Comparison of ENCODE assay signal across 10 mouse cellular contexts in the genomic region with DNA sequence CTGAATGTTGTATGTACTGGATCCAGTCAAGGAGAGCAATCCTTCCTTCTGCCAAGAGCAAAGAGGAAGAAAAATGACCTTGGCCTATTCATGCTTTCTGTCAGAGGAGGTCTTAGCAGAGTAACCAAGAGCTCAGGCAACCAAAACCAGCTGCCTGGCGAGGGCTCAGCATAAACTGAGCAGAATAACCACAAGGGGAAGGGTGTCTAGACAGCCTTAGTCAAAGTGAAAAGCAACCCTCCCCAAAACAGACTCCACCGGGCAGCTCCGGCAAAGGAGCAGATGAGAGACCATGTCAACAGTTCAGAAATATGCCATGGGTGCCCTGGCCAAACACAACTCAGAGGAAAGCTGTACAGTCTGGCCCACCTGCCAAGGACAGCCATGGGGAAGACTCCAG. TPM values are rescaled to one million over a fixed set of nuclear protein-coding genes. Genes with fewer than 3 reads are reported as not detected.
DNase-seq lines count a peak whose midpoint lies in the region; ATAC-seq lines count a peak whose summit lies in the region.
"Had no signal": no experiment of that assay in that cellular context is flagged by ENCODE, and none has a peak within 500 bp of the region (broad histone marks: within the 10 kb centered on the region; RNA-seq: fewer than 3 reads in every experiment).

No protein-coding gene starts in this region.

- no peaks in the 10 kb centered on the region for H3K9me3 ChIP-seq in heart, embryonic 16.5 days (replicated peaks; ENCODE audit: control insufficient read depth, low read length)
- H3K9me3 ChIP-seq in midbrain, embryonic 13.5 days: no peaks in the 10 kb centered on the region

- H3K27me3 ChIP-seq in heart, embryonic 16.5 days (ENCODE audit: control insufficient read depth, insufficient read depth, low read length): no peaks in the 10 kb centered on the region
- H3K27me3 ChIP-seq in midbrain, embryonic 13.5 days: no peaks in the 10 kb centered on the region

- H3K4me3 ChIP-seq in heart, embryonic 16.5 days (ENCODE audit: low read length): no peak overlapping the region
- no peak overlapping the region for H3K4me3 ChIP-seq in midbrain, embryonic 13.5 days (replicated peaks)

- H3K4me2 ChIP-seq in heart, embryonic 16.5 days (ENCODE audit: low read depth, low read length): no peak overlapping the region
- H3K4me2 ChIP-seq in midbrain, embryonic 13.5 days (replicated peaks): no peak overlapping the region
- H3K4me2 ChIP-seq: midbrain, embryonic 11.5 days had no signal

- ATAC-seq in heart, embryonic 16.5 days (replicated peaks; ENCODE audit: extremely low read depth, insufficient read depth, low FRiP score): no peak
- ATAC-seq in midbrain, embryonic 13.5 days: no peak

- H3K9ac ChIP-seq in heart, embryonic 16.5 days (ENCODE audit: low read length): no peak overlapping the region
- H3K9ac ChIP-seq in midbrain, embryonic 13.5 days (replicated peaks): no peak overlapping the region

- peaks cover 57% of the 10 kb centered on the region for H3K4me1 ChIP-seq in heart, embryonic 16.5 days (ENCODE audit: control insufficient read depth, insufficient read depth, low read length)
- H3K4me1 ChIP-seq in midbrain, embryonic 13.5 days (replicated peaks): peaks cover 49% of the 10 kb centered on the region

- H3K36me3 ChIP-seq in heart, embryonic 16.5 days (ENCODE audit: control insufficient read depth, insufficient read depth): no peaks in the 10 kb centered on the region
- H3K36me3 ChIP-seq in midbrain, embryonic 13.5 days: no peaks in the 10 kb centered on the region

- 41% methylated on average over 3 of the region's 3 CpGs for WGBS in heart, embryonic 16.5 days
- 90% methylated on average over 3 of the region's 3 CpGs for WGBS in midbrain, embryonic 13.5 days

- peak overlapping the region; percentile 20; the same call in 1 of the 2 replicates for H3K27ac ChIP-seq in heart, embryonic 16.5 days (ENCODE audit: low read length)
- H3K27ac ChIP-seq in midbrain, embryonic 13.5 days: no peak overlapping the region

- no peak for DNase-seq in heart, postnatal 14 days
- DNase-seq in CD4-positive helper T cell, adult 2 months (ENCODE audit: low read depth, low spot score): peak; percentile 69
- peak; percentile 40 for DNase-seq in T-cell, adult 2 months (ENCODE audit: low spot score)
- peak; percentile 65 for DNase-seq in naive thymus-derived CD4-positive, alpha-beta T cell, adult 2 months (ENCODE audit: low read depth)
- no peak for DNase-seq in gastrocnemius, adult 8-10 months (ENCODE audit: low spot score in 2 of 2)
- DNase-seq: cerebellum, adult 11 months; lung, adult 18-20 months had no signal

- intact Hi-C loops in heart, postnatal 14 days (cut with DNase I): no loop called here

RNA-seq across cellular contexts. Expression of a gene that starts 16.3 kb away (rescaled TPM):
- 7.7 and 8.9 TPM in 2 replicates for polyA plus RNA-seq in heart, embryonic 16.5 days (2015; fragmentation: Nextera tagmentation; extraction: Ambion mirVana)
- total RNA-seq in heart, postnatal 14 days (2021): 10 to 100 TPM; 37.8 to 38.6 TPM
- total RNA-seq in gastrocnemius, adult 8-10 months (2022): 10 to 100 TPM; 43.8 to 49.3 (median 48.3) TPM
- 10.5 and 11.4 TPM in 2 replicates for polyA plus RNA-seq in midbrain, embryonic 13.5 days (2015; fragmentation: Nextera tagmentation; extraction: Ambion mirVana)

Comparison
In these comparisons a context has a peak if more than half of its experiments do, and no peak if none do; other contexts are left out.
1. DNase-seq: peak in CD4-positive helper T cell, adult 2 months (single experiment), T-cell, adult 2 months (single experiment) and naive thymus-derived CD4-positive, alpha-beta T cell, adult 2 months (single experiment); none in heart, postnatal 14 days (0 of 2) and gastrocnemius, adult 8-10 months (0 of 2).